Mouse (Mus musculus): Measurements from ENCODE around the gene Klrb1b. TPM values are rescaled to one million over a fixed set of nuclear protein-coding genes. Genes with fewer than 3 reads are reported as not detected.
"Not testable (repeated sequence)": the region's sequence is repeated elsewhere in the genome, so short reads cannot be mapped to it uniquely, and the experiment has no call there.

Klrb1b gene
- polyA plus RNA-seq, 1 experiment, result 0.25 TPM

DNA sequence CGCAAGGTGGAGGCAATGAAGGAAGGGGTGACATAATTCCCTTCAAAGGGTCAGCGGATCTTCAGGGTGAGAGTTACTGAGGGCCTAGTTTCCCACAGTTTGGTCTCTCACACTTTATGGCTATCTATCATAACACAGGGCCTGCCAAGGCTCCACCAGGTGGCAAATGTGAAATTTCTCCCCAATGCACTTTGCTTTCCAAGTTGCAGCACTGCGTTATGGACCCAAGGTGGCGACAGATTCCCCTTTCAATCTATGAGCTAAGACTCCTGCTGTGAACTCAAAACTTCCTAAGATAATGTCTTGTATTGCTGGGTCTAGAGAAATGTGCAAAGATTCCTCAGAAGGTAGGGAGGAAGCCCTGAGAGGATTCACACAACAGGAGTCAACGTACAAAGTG, 17.6 kb downstream of the Klrb1b start:
- WGBS, result 69% methylated on average over 5 of the region's 5 CpGs
- TF ChIP-seq CTCF (IDR thresholded peaks at IDR 0.05; ENCODE audit: extremely low read depth, insufficient read length, insufficient replicate concordance, low read depth, low read length) (peak; percentile 49; the same call in 1 of the 2 replicates), POLR2A (IDR thresholded peaks at IDR 0.05; ENCODE audit: low read depth, low read length) (no peak)

DNA sequence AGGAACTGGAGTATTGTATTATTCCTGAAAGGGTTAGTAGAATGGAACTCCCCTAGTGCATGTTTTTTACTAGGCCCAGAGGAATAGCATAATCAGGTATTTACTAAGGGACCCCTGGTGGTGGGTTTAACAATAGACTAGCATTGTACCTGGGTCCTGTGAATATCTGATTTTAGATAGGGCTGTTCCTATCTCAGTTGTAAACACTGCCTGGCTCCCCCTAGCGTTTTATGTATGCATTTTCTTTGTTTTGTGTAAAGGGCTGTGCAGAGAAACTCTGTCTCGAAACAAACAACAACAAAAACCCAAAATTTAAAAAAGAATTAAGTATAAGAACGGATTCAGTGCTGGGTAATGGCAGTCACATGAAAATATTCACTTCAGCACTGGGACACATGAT, 19.1 kb downstream of the Klrb1b start:
- no peak overlapping the region for H3K27ac ChIP-seq (ENCODE audit: insufficient read depth, low read depth, low read length)
- peaks cover 4% of the 10 kb centered on the region; the same call in 1 of the 2 replicates for H3K4me1 ChIP-seq (ENCODE audit: control insufficient read depth, insufficient read depth, insufficient read length, low read length)
- TF ChIP-seq POLR2A (IDR thresholded peaks at IDR 0.05; ENCODE audit: low read depth, low read length) (no peak), CTCF (IDR thresholded peaks at IDR 0.05; ENCODE audit: extremely low read depth, insufficient read length, insufficient replicate concordance, low read depth, low read length) (no peak)
- no peaks in the 10 kb centered on the region for H3K36me3 ChIP-seq (ENCODE audit: control insufficient read depth, insufficient read depth, low read length)
- H3K4me3 ChIP-seq (ENCODE audit: low read depth, low read length), result no peak overlapping the region
- 64% methylated on average over 3 of the region's 3 CpGs for WGBS
- no peaks in the 10 kb centered on the region for H3K27me3 ChIP-seq (ENCODE audit: control insufficient read depth, insufficient read depth, low read length)

More for the DNA sequence above, 17.6 kb downstream of the Klrb1b start:
- no peaks in the 10 kb centered on the region for H3K27me3 ChIP-seq (ENCODE audit: control insufficient read depth, insufficient read depth, low read length)
- no peaks in the 10 kb centered on the region for H3K36me3 ChIP-seq (ENCODE audit: control insufficient read depth, insufficient read depth, low read length)
- no peak overlapping the region for H3K27ac ChIP-seq (ENCODE audit: insufficient read depth, low read depth, low read length)
- H3K4me1 ChIP-seq (ENCODE audit: control insufficient read depth, insufficient read depth, insufficient read length, low read length), result no peaks in the 10 kb centered on the region
- H3K4me3 ChIP-seq (ENCODE audit: low read depth, low read length), result no peak overlapping the region

DNA sequence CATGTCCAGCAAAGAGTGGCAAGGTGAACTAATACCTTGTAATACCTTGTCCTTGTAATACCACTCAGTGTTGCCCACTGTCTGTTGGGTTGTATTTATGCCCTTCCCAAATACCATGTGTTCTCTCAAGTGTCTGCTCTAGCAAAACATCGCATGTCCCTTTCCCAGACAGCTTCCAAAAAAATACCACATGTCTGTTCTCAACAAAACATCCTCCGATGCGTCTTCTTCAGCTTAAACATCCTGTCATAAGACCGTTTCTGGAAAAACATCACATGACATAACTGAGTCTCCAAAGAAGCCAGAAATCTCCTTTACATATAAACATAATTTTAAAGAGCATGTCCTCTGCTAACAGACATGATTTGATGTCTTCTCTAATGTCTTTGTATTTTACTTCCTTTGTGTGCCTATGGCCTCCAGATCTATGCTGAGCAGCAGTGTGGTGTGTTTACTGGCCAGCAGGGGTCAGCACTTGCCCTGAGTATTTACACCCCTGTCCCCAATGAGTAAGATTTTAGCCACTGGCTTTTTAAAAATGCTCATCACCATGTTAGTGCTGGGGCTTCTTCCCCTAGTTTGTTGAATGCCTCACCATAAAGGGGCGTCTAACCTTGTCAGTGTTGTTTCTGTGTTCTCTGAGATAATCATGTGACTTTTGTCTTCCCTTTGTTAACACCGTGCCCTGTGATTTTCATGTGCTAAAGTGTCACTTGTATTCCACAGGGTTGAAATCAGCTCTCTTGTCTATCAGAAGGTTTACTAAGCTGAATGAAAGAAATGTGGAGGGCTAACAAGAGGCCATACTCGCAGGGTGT, 21.1 kb downstream of the Klrb1b start:
- TF ChIP-seq CTCF (IDR thresholded peaks at IDR 0.05; ENCODE audit: extremely low read depth, insufficient read length, insufficient replicate concordance, low read depth, low read length), result peak; percentile 40; the same call in 1 of the 2 replicates
- H3K4me1 ChIP-seq (ENCODE audit: control insufficient read depth, insufficient read depth, insufficient read length, low read length); H3K27ac ChIP-seq (ENCODE audit: insufficient read depth, low read depth, low read length); H3K27me3 ChIP-seq (ENCODE audit: control insufficient read depth, insufficient read depth, low read length); H3K4me3 ChIP-seq (ENCODE audit: low read depth, low read length); H3K36me3 ChIP-seq (ENCODE audit: control insufficient read depth, insufficient read depth, low read length): not testable (repeated sequence)
- WGBS, result 65% methylated on average over 7 of the region's 7 CpGs

DNA sequence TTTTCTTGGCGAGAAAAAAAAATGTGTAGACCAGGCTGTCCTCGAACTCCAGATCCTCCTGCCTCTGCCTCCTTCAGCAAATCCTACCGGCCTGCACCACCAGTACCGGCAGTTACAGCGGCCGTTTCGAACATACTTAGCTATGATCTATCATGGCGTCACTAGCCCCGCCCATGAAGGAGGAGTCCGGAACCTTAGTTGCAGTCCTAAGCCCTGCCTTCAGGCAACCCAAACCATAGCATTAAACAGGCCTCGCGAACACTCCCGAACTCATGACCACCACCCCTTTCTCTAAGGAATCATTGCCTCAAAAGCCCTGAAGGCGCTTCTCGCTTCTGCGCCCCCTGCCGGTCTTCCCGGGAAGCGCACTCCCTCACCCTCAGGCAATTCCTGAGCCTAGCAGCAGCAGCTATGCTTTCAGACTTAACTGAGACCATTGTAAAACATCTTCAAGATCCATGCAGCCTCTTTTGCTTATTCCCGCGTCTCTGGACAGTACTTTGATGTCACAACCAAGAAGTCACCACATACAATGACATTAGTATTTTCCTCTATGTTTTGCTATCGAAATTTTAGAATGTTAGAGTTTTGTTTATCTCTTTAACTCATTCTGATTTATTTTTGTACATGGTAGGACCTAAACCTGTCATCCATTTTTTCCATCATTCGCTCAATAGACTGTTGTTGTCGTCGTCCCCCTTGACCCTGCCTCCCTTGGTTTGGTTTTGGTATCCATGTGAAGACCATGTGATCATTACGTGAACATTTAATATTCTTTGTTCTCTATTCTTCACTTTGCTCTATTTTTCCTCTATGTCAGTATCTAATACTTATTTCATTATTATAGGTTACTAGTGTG, 22.9 kb downstream of the Klrb1b start:
- TF ChIP-seq POLR2A (IDR thresholded peaks at IDR 0.05; ENCODE audit: low read depth, low read length) (no peak; the same call in 1 of the 2 replicates), CTCF (IDR thresholded peaks at IDR 0.05; ENCODE audit: extremely low read depth, insufficient read length, insufficient replicate concordance, low read depth, low read length) (peak; percentile 97)
- Histone ChIP-seq H3K36me3 (ENCODE audit: control insufficient read depth, insufficient read depth, low read length) (no peaks in the 10 kb centered on the region), H3K4me1 (ENCODE audit: control insufficient read depth, insufficient read depth, insufficient read length, low read length) (peaks cover 5% of the 10 kb centered on the region), H3K27me3 (ENCODE audit: control insufficient read depth, insufficient read depth, low read length) (no peaks in the 10 kb centered on the region), H3K4me3 (ENCODE audit: low read depth, low read length) (peak overlapping the region; percentile 61), H3K27ac (ENCODE audit: insufficient read depth, low read depth, low read length) (no peak overlapping the region)
- WGBS, result 7% methylated on average over 26 of the region's 26 CpGs

- H3K4me1 ChIP-seq (ENCODE audit: control insufficient read depth, insufficient read depth, insufficient read length, low read length), result peaks cover 7% of the 10 kb centered on the region
- no peaks in the 10 kb centered on the region for H3K27me3 ChIP-seq (ENCODE audit: control insufficient read depth, insufficient read depth, low read length)
- no peaks in the 10 kb centered on the region for H3K36me3 ChIP-seq (ENCODE audit: control insufficient read depth, insufficient read depth, low read length)
- H3K27ac ChIP-seq (ENCODE audit: insufficient read depth, low read depth, low read length), result no peak overlapping the region
- 10% methylated on average over 10 of the region's 10 CpGs for WGBS
- H3K4me3 ChIP-seq (ENCODE audit: low read depth, low read length), result peak overlapping the region; percentile 61
- TF ChIP-seq POLR2A (IDR thresholded peaks at IDR 0.05; ENCODE audit: low read depth, low read length) (no peak), CTCF (IDR thresholded peaks at IDR 0.05; ENCODE audit: extremely low read depth, insufficient read length, insufficient replicate concordance, low read depth, low read length) (no peak)
These were observed 23.6 kb downstream of the Klrb1b start for GRCm38 (mm10) chr6:128802557-128802956.

- H3K36me3 ChIP-seq (ENCODE audit: control insufficient read depth, insufficient read depth, low read length); H3K4me1 ChIP-seq (ENCODE audit: control insufficient read depth, insufficient read depth, insufficient read length, low read length); H3K4me3 ChIP-seq (ENCODE audit: low read depth, low read length); H3K27me3 ChIP-seq (ENCODE audit: control insufficient read depth, insufficient read depth, low read length); H3K27ac ChIP-seq (ENCODE audit: insufficient read depth, low read depth, low read length): not testable (repeated sequence)
- 89% methylated on average over 5 of the region's 5 CpGs for WGBS
These were observed 25.4 kb downstream of the Klrb1b start for GRCm38 (mm10) chr6:128800696-128801095.

GRCm38 (mm10) chr6:128799896-128800270, 26.2 kb downstream of the Klrb1b start:
- Histone ChIP-seq H3K4me3 (ENCODE audit: low read depth, low read length) (peak overlapping the region; percentile 74), H3K27me3 (ENCODE audit: control insufficient read depth, insufficient read depth, low read length) (no peaks in the 10 kb centered on the region), H3K4me1 (ENCODE audit: control insufficient read depth, insufficient read depth, insufficient read length, low read length) (peaks cover 7% of the 10 kb centered on the region), H3K36me3 (ENCODE audit: control insufficient read depth, insufficient read depth, low read length) (no peaks in the 10 kb centered on the region), H3K27ac (ENCODE audit: insufficient read depth, low read depth, low read length) (no peak overlapping the region)
- 13% methylated on average over 7 of the region's 7 CpGs for WGBS
- no peak for TF ChIP-seq POLR2A (IDR thresholded peaks at IDR 0.05; ENCODE audit: low read depth, low read length)
- TF ChIP-seq CTCF (IDR thresholded peaks at IDR 0.05; ENCODE audit: extremely low read depth, insufficient read length, insufficient replicate concordance, low read depth, low read length), result no peak
